Mouse (Mus musculus) spleen, adult 2 months (tissue): ENCODE data around the gene Rasgrp1.

Experiments used
- CTCF ChIP-seq: fragments of 200-500 bp; IDR thresholded peaks from 2 replicates; pipeline ENCODE4 v1.5.1; 2011; ENCODE audit warnings: mild to moderate bottlenecking, inconsistent platforms; ENCODE audit not compliant: insufficient read depth, insufficient read length, insufficient replicate concordance; ENCODE audit errors: extremely low read depth
- POLR2A ChIP-seq: fragments of 200-500 bp; IDR thresholded peaks from 2 replicates; pipeline ENCODE4 v1.6.1; 2011; ENCODE audit warnings: low read depth, low read length, inconsistent platforms

GRCm38 (mm10) chr2:117321231-117321630 lies 21.6 kb downstream of the Rasgrp1 start:
- TF ChIP-seq CTCF, result no peak
- no peak for TF ChIP-seq POLR2A
